Mouse (Mus musculus) lung, adult 2 months (tissue): ENCODE measurements around the gene Pygb. TPM values are rescaled to one million over a fixed set of nuclear protein-coding genes. Genes with fewer than 3 reads are reported as not detected.
A peak's percentile ranks its signal among the peaks of the same experiment; 100 is the strongest.

ENCODE experiments used
- DNase-seq: peaks from one replicate; pipeline ENCODE4 v3.0.0; 2022
- H3K4me1 ChIP-seq: fragments of 200-500 bp; 2 replicates; pipeline ENCODE4 v1.6.1; 2011; ENCODE audit warnings: low read length; ENCODE audit not compliant: control insufficient read depth, insufficient read depth
- H3K4me3 ChIP-seq: fragments of 200-500 bp; replicated peaks from 2 replicates; pipeline ENCODE3; 2011; ENCODE audit warnings: low read depth, mild to moderate bottlenecking, control low read depth, low read length; ENCODE audit errors: extremely low read depth
- CTCF ChIP-seq: fragments of 200-500 bp; IDR thresholded peaks from 2 replicates; pipeline ENCODE4 v1.5.1; 2011; ENCODE audit warnings: mild to moderate bottlenecking, low read length, control low read depth; ENCODE audit not compliant: insufficient read depth
- POLR2A ChIP-seq: fragments of 200-500 bp; IDR thresholded peaks from 2 replicates; pipeline ENCODE4 v1.6.1; 2011; ENCODE audit warnings: low read depth, mild to moderate bottlenecking, control low read depth, low read length, borderline replicate concordance; ENCODE audit errors: extremely low read depth
- WGBS: fragments of 180-500 bp; shearing (Covaris S2); methylation state at CpG from one replicate; pipeline ENCODE4 v1.1.7; 2018; 5-methylcytosine and 5-hydroxymethylcytosine counted together
- polyA plus RNA-seq: library from polyadenylated mRNA; depleted of rRNA; stranded (reverse); fragments of >200 nt; gene quantifications from 2 replicates; pipeline ENCODE4 v1.2.3, GENCODE M21; 2012; rRNA removed

Gene Pygb
- 52.1 and 56.4 TPM in 2 replicates for polyA plus RNA-seq

DNA sequence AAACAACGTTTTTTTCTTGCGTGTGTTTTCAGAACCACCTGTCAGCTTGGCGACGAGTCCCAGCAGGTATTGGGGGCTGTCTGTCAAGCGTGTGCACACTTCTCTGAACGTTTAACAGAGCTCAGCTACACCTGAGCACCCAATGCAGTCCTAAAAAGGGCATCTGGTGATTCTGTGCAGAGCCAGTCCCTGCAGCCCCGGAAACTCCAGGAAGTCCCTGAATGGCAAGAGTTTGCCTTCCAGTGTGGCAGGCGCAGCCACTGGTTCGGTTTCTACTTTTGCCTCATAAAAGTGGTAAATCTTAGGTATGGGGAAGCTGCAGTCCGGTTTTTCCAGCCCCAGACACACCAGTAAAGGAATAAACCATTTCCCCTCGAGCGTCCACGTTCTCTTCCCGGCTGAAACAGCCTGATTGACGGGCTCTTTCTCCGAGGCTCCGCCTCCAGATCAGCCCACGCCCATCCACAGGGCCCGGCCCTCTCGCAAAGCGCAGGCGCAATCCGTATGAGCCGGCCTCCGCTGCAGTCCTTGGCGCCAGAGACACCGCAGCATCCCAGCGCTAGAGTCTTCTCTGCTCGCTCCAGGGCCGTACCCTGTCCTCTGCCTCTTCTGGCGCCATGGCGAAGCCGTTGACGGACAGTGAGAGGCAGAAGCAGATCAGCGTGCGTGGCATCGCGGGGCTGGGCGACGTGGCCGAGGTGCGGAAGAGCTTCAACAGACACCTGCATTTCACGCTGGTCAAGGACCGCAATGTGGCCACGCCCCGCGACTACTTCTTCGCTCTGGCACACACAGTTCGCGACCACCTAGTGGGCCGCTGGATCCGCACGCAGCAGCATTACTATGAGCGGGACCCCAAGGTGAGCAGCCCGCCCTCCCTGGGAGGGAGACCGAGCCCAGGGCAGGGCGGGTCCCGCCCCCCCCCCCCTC is at the start of gene Pygb:
Gene Pygb, plus strand, starts transcription at position 485 of the 930 bp plus-strand sequence.
- TF ChIP-seq CTCF (no peak), POLR2A (peak; percentile 93; the same call in 1 of the 2 replicates)
- no peaks in the 10 kb centered on the region for H3K4me1 ChIP-seq
- 2% methylated on average over 57 of the region's 58 CpGs for WGBS
- peak within 1 kb of the TSS; percentile 93 for H3K4me3 ChIP-seq
- peak; percentile 85 for DNase-seq

DNA sequence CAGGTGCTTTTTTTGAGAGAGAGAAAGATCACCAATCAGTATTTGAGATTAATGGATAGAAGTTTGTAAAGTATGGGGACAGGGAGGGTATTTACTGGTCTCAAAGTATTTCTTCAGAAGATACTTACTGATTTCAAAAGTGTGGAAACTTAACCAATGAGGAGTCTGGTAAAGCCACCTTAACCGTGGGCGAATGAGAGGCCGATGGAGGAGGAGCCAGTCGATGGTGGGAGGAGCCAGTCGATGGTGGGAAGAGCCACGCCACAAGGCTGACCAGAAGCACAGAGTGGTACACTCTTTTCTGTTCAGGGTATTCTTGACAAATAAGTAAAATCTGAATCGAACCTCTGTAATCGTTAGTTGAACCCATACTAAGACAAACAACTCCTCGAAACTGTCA is 48.7 kb upstream of the Pygb start:
- Histone ChIP-seq H3K4me1 (no peaks in the 10 kb centered on the region), H3K4me3 (no peak overlapping the region)
- 73% methylated on average over 9 of the region's 9 CpGs for WGBS
- TF ChIP-seq POLR2A (no peak), CTCF (no peak)
- no peak for DNase-seq

DNA sequence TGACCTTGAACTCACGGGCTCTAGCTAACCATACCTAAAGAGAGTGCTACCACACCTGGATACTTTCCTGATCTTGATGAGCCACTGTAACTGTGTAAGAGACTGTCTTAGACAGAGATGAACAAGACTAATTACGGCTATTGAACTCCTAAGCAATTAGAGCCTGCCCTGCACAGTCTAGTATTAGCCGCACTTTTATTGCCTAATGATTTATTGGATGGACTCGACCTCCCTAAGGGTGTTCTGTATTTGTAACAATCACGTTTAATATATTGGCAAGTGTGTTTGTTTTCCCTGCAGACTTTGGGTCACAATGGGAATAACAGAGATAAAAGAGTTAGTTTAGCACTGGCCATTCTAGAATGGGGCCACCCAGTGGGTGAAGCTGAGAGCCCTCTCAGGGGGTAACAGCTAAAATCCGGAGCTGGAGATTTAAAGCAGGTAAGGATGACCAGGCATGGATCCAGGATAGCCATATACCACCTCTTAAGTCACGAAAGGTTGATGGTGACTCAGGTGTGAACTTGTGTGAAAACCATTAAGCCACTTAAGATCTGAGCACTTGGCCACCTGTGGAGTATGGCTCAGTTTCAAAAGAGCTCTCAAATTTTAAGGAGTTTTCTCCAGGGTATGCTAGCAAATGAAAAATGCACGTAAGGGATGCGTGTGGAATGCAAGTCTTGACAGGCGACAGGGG is 46.2 kb upstream of the Pygb start:
- no peak for DNase-seq
- WGBS: 58% methylated on average over 10 of the region's 10 CpGs
- TF ChIP-seq POLR2A (no peak), CTCF (no peak)
- Histone ChIP-seq H3K4me3 (no peak overlapping the region), H3K4me1 (no peaks in the 10 kb centered on the region)

DNA sequence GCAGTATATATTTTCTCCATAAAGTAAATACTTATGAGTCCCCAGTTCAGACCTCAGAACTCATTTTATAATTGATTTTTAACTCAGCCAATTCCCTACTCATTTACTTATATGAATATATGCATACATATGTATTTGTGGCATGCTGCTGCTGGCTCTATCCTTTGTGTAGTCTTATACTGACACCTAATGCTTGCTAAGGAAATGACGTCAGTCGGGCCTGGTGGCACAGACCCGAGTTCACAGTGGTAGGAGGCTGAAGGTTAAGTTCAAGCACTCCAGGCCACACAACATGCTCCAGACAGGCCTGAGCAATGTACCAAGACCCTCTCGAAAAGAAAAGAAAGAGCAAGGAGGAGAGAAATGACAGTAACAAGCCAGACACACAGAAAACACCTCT is 45.1 kb upstream of the Pygb start:
- DNase-seq: no peak
- H3K4me3 ChIP-seq: no peak overlapping the region
- 49% methylated on average over 4 of the region's 4 CpGs for WGBS
- no peaks in the 10 kb centered on the region for H3K4me1 ChIP-seq
- no peak for TF ChIP-seq POLR2A
- TF ChIP-seq CTCF: no peak

DNA sequence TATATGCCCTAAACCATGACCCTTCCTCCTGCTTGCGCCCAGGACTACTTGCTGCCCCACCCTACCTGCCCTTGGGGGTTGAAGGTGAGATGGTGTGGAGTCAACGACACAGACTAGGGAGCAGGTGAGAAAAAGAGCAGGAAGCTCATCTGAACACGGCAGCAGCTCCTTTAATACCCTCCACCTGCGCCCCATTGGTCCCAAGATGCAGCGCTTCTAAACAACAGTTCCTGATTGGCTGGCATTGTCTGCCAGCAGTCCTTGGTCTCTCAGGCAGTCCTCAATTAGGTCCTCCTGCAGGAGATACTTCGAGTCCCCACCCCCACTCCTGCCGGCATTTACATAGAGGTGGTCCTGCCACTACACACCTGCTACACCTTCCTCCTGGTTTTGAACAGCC is 41.5 kb upstream of the Pygb start:
- Histone ChIP-seq H3K4me3 (no peak overlapping the region), H3K4me1 (no peaks in the 10 kb centered on the region)
- DNase-seq: no peak
- TF ChIP-seq CTCF: no peak
- no peak for TF ChIP-seq POLR2A
- 55% methylated on average over 7 of the region's 7 CpGs for WGBS

DNA sequence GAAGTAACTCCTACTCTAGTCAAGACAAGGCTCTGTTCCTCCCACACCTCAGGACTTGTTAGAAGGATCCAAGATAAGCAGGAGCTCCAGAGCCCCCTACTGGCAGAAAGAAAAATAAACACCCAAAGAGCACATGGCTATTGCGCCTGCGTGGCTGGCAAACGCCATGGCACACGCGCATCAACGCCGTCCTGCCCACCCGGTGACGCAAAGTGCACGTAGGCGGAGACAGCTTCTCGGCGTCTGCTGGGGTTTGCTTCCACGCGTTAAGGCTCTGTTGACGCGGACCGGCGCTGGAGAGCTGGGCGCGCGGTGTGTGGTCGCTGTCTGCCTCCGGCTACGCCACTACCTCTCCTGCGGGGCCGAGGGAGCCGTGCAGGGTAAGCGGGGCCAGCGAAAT is 37.7 kb upstream of the Pygb start, which contains the start of gene Entpd6:
Gene Entpd6, plus strand, starts transcription at position 189 of the 400 bp plus-strand sequence.
- DNase-seq: peak; percentile 94
- Histone ChIP-seq H3K4me1 (no peaks in the 10 kb centered on the region; the same call in 1 of the 2 replicates), H3K4me3 (peak within 1 kb of the TSS; percentile 76)
- under 1% methylated on average over 30 of the region's 30 CpGs for WGBS
- TF ChIP-seq CTCF: peak; percentile 74
- peak; percentile 82; the same call in 1 of the 2 replicates for TF ChIP-seq POLR2A

DNA sequence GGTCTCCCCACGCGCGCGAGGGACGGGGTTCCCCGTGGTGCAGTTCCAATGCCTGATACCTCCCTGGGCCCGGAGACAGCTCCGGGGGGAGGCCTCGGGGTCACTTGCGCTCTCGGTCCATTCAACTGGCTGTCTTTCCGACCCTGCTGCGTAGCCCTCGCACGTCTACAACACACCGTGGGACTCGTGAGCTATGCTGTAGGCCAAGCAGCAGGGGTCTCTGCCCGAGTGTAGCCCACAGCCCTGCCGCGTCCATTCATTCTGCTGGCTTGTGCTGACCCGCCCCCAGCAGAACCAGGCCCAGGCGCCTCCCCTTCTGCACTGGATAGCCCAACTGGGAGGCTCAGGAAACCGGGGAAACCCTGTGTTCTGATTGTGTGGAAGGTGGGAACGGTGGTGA is 37.3 kb upstream of the Pygb start:
- under 1% methylated on average over 24 of the region's 24 CpGs for WGBS
- Histone ChIP-seq H3K4me3 (peak overlapping the region; percentile 76), H3K4me1 (no peaks in the 10 kb centered on the region; the same call in 1 of the 2 replicates)
- TF ChIP-seq POLR2A (no peak), CTCF (no peak)
- no peak for DNase-seq

DNA sequence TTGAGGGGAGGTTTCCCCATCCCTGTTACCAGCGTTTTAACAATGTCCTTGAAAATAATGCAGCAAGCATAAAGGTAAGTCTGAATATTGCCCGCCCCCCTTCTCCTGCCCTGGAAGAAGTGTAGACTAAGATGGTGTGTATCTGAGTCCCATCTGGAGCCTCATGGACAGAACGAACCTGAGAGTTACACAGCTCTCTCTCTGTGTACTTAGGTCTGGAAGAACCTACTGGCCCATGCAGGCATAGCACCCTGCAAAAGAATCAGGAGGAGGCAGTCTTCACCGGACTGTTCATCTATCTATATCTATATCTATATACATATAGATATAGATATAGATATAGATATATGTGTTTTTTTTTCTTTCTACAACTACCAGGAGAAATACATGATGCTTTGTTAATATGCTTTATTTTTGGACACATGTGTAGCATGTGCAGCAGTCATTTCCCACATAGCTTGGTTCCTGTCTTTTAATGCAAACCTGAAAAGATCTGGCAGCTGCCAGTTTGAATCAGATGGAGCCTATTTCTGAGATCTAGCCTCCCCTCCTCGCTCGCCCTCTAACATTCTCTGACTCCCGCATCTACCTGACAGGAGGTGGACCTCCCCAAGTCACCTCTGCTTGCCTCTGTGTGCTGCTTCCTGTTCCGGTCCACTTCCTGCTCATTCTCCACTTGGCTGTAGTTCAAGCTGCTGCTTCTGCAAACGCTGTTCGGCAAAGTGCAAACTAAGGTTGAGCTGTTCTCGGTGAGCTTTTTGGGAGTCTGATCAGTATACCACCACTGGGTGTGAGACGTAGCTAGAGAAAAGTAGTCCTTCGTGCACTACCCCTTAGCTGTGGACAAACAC is 36.2 kb upstream of the Pygb start:
- H3K4me1 ChIP-seq: no peaks in the 10 kb centered on the region; the same call in 1 of the 2 replicates
- TF ChIP-seq CTCF (no peak), POLR2A (no peak)
- H3K4me3 ChIP-seq: no peak overlapping the region
- 31% methylated on average over 13 of the region's 13 CpGs for WGBS
- peak; percentile 28 for DNase-seq

DNA sequence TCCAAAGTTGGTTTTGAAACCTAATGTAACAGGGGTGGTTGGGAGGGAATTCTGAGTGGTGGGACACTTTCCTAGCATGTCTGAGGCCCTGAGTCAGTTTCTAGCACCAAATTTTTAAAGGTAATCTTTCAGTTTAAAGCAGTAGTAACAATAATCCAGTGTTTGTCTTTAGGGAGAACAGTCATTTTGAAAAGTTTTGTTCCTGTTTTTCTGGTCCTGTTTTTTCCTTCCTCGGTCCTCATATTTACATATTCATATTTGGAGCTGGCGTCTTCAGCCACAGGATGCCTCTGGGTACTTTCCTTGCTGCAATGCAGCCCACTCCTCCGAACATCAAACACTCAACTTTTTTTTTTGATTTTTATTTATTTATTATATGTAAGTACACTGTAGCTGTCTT is 31.5 kb upstream of the Pygb start:
- Histone ChIP-seq H3K4me1 (no peaks in the 10 kb centered on the region; the same call in 1 of the 2 replicates), H3K4me3 (no peak overlapping the region)
- DNase-seq: no peak
- WGBS: 83% methylated on average over 3 of the region's 3 CpGs
- TF ChIP-seq POLR2A (no peak), CTCF (no peak)
